Mouse (Mus musculus): ENCODE data around the gene Slc7a1. TPM values are rescaled to one million over a fixed set of nuclear protein-coding genes. Genes with fewer than 3 reads are reported as not detected.

Slc7a1 gene
- total and polyA plus RNA-seq, 3 experiments: 64.1 to 133 (median 80.9) TPM

GRCm38 (mm10) chr5:148393316-148393715 lies 6.4 kb downstream of the Slc7a1 start:
- Histone ChIP-seq H3K4me3 (ENCODE audit: control insufficient read depth in 1 of 2, insufficient read depth in 1 of 2, low read depth in 2 of 2, low read length in 2 of 2) (no peak overlapping the region), H3K9ac (ENCODE audit: control insufficient read depth, low read depth, low read length, poor library complexity, severe bottlenecking) (no peak overlapping the region), H3K36me3 (ENCODE audit: control insufficient read depth in 1 of 2, insufficient read depth in 2 of 2, low read length in 2 of 2) (peaks cover 32 to 62% of the 10 kb centered on the region in 2 experiments), H3K27me3 (ENCODE audit: control insufficient read depth in 1 of 2, insufficient read depth in 2 of 2, low read length in 2 of 2) (no peaks in the 10 kb centered on the region), H3K4me1 (ENCODE audit: control insufficient read depth in 1 of 2, insufficient read depth in 2 of 2, low read length in 2 of 2) (peaks cover 16 to 38% of the 10 kb centered on the region in 2 experiments), H3K27ac (ENCODE audit: control insufficient read depth, low read depth, low read length) (no peak overlapping the region), H3K79me2 (ENCODE audit: control insufficient read depth, insufficient read depth, low read length, poor library complexity) (peaks cover 80% of the 10 kb centered on the region), H3K9me3 (replicated peaks; ENCODE audit: insufficient read depth, low read length) (no peaks in the 10 kb centered on the region)
- no peak for DNase-seq (ENCODE audit: low read depth, low spot score)
- TF ChIP-seq MXI1 (IDR thresholded peaks at IDR 0.05; ENCODE audit: low read depth, low read length): no peak
- TF ChIP-seq MAX (IDR thresholded peaks at IDR 0.05; ENCODE audit: low read length): no peak
- TF ChIP-seq NELFE (IDR thresholded peaks at IDR 0.05; ENCODE audit: low read depth, low read length): no peak
- TF ChIP-seq RCOR1 (IDR thresholded peaks at IDR 0.05; ENCODE audit: low read depth, low read length): no peak
- no peak for TF ChIP-seq MAZ (IDR thresholded peaks at IDR 0.05; ENCODE audit: low read depth, low read length)
- TF ChIP-seq KAT2A (conservative IDR thresholded peaks at IDR 0.05; ENCODE audit: low read depth, low read length): no peak
- no peak for TF ChIP-seq MAFK (IDR thresholded peaks at IDR 0.05; ENCODE audit: borderline replicate concordance, low read depth, low read length)
- TF ChIP-seq JUND (IDR thresholded peaks at IDR 0.05; ENCODE audit: low read depth, low read length): no peak
- TF ChIP-seq MEF2A (IDR thresholded peaks at IDR 0.05; ENCODE audit: extremely low read depth, insufficient replicate concordance, low read depth, low read length, poor library complexity, severe bottlenecking): no peak
- TF ChIP-seq POLR2A (IDR thresholded peaks at IDR 0.05; ENCODE audit: control insufficient read depth in 1 of 2, insufficient read depth in 1 of 2, low read depth in 1 of 2, low read length in 2 of 2, poor library complexity in 1 of 2): no peak
- no peak for TF ChIP-seq TBP (IDR thresholded peaks at IDR 0.05; ENCODE audit: low read depth, low read length)
- TF ChIP-seq SIN3A (IDR thresholded peaks at IDR 0.05; ENCODE audit: low read length): no peak
- TF ChIP-seq TAL1 (IDR thresholded peaks at IDR 0.05; ENCODE audit: low read length): no peak
- TF ChIP-seq BHLHE40 (IDR thresholded peaks at IDR 0.05; ENCODE audit: borderline replicate concordance, low read depth, low read length): no peak
- TF ChIP-seq E2F4 (IDR thresholded peaks at IDR 0.05; ENCODE audit: borderline replicate concordance, low read depth, low read length): no peak

DNA sequence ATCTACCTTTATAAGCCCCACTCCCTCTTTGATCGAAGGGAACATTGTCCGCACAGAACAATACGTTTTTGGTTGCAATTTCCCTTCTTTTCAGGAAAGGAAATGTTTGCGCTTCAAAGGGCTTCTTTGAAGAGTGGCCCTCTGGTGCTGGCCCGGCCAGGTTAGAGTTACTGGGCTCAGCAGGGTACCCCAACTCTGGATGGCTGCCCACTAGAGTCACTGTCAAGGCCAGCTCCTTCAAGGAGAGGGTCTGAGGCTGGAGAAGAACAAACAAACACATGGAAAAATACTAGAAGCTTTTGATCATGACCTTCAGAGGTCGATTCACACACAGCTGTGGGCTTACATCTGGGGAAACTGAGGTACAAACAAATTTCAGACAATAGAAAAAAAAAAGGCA lies 6.9 kb downstream of the Slc7a1 start:
- Histone ChIP-seq H3K27me3 (ENCODE audit: control insufficient read depth in 1 of 2, insufficient read depth in 2 of 2, low read length in 2 of 2) (no peaks in the 10 kb centered on the region), H3K36me3 (ENCODE audit: control insufficient read depth in 1 of 2, insufficient read depth in 2 of 2, low read length in 2 of 2) (peaks cover 32 to 64% of the 10 kb centered on the region in 2 experiments), H3K79me2 (ENCODE audit: control insufficient read depth, insufficient read depth, low read length, poor library complexity) (peaks cover 78% of the 10 kb centered on the region), H3K9ac (ENCODE audit: control insufficient read depth, low read depth, low read length, poor library complexity, severe bottlenecking) (no peak overlapping the region), H3K4me1 (ENCODE audit: control insufficient read depth in 1 of 2, insufficient read depth in 2 of 2, low read length in 2 of 2) (peaks cover 17 to 40% of the 10 kb centered on the region in 2 experiments), H3K27ac (ENCODE audit: control insufficient read depth, low read depth, low read length) (no peak overlapping the region), H3K4me3 (ENCODE audit: control insufficient read depth in 1 of 2, insufficient read depth in 1 of 2, low read depth in 2 of 2, low read length in 2 of 2) (no peak overlapping the region), H3K9me3 (replicated peaks; ENCODE audit: insufficient read depth, low read length) (no peaks in the 10 kb centered on the region)
- DNase-seq (ENCODE audit: low read depth, low spot score): no peak
- TF ChIP-seq MYB (IDR thresholded peaks at IDR 0.05; ENCODE audit: low read depth, low read length): no peak
- TF ChIP-seq E2F4 (IDR thresholded peaks at IDR 0.05; ENCODE audit: borderline replicate concordance, low read depth, low read length): no peak
- no peak for TF ChIP-seq SIN3A (IDR thresholded peaks at IDR 0.05; ENCODE audit: low read length)
- no peak for TF ChIP-seq ELF1 (IDR thresholded peaks at IDR 0.05; ENCODE audit: low read depth, low read length)
- TF ChIP-seq ZC3H11A (IDR thresholded peaks at IDR 0.05; ENCODE audit: low read depth, low read length): no peak
- no peak for TF ChIP-seq EP300 (IDR thresholded peaks at IDR 0.05; ENCODE audit: low read depth in 1 of 2, low read length in 2 of 2)
- no peak for TF ChIP-seq GATA1 (IDR thresholded peaks at IDR 0.05; ENCODE audit: low read depth, low read length)
- no peak for TF ChIP-seq POLR2AphosphoS2 (IDR thresholded peaks at IDR 0.05; ENCODE audit: low read length)

Measured in MEL (cell line).